Mouse (Mus musculus) liver, embryonic 14.5 days (tissue): ENCODE data around the gene Lipc. TPM values are rescaled to one million over a fixed set of nuclear protein-coding genes. Genes with fewer than 3 reads are reported as not detected.
A peak's percentile ranks its signal among the peaks of the same experiment; 100 is the strongest.

Source experiments
- ATAC-seq: fragments of 200-750 bp; cut with Nextera tagmentation; 2 replicates; pipeline ENCODE4 v1.8.0; 2017; ENCODE audit warnings: moderate number of reproducible peaks, mild to moderate bottlenecking, moderate library complexity; ENCODE audit not compliant: insufficient read depth
- DNase-seq, 3 experiments: peaks; one replicate each; pipeline ENCODE4 v3.0.0-alpha.2; 2012 to 2013; ENCODE audit warnings: low read depth in 3 of 3, low spot score in 3 of 3
- H3K27ac ChIP-seq: fragments of 300-500 bp; sonication (generic); 2 replicates; pipeline ENCODE4 v1.5.1; 2014; ENCODE audit warnings: moderate library complexity, mild to moderate bottlenecking, control low read depth, inconsistent platforms
- H3K27me3 ChIP-seq: fragments of 300-500 bp; sonication (generic); 2 replicates; pipeline ENCODE4 v1.6.1; 2014; ENCODE audit warnings: mild to moderate bottlenecking, low read length, moderate library complexity; ENCODE audit not compliant: control insufficient read depth, insufficient read depth
- H3K36me3 ChIP-seq: fragments of 300-500 bp; sonication (generic); replicated peaks from 2 replicates; pipeline ENCODE4 v1.6.1; 2014; ENCODE audit warnings: low read depth; ENCODE audit not compliant: control insufficient read depth, insufficient read depth
- H3K4me1 ChIP-seq, 2 experiments: fragments of 200-500 bp in 1 of 2; fragments of 300-500 bp in 1 of 2; sonication (generic) in 1 of 2; replicated peaks; 2 replicates each; pipeline ENCODE4 v1.6.1; 2012 to 2014; ENCODE audit warnings: antibody characterized with exemption in 1 of 2, inconsistent platforms in 1 of 2, low read length in 1 of 2; ENCODE audit not compliant: control insufficient read depth in 2 of 2, insufficient read depth in 2 of 2
- H3K4me2 ChIP-seq: fragments of 300-500 bp; sonication (generic); 2 replicates; pipeline ENCODE4 v1.6.1; 2014; ENCODE audit warnings: low read depth, mild to moderate bottlenecking, control low read depth, moderate library complexity
- H3K4me3 ChIP-seq, 2 experiments: fragments of 200-500 bp in 1 of 2; fragments of 300-500 bp in 1 of 2; sonication (generic) in 1 of 2; 2 replicates each; pipeline ENCODE4 v1.5.1; 2012 to 2014; ENCODE audit warnings: low read depth in 2 of 2, low read length in 2 of 2, mild to moderate bottlenecking in 2 of 2, control low read depth in 1 of 2, inconsistent platforms in 1 of 2, moderate library complexity in 1 of 2; ENCODE audit not compliant: insufficient read depth in 1 of 2
- H3K9ac ChIP-seq: fragments of 300-500 bp; sonication (generic); replicated peaks from 2 replicates; pipeline ENCODE4 v1.6.1; 2014; ENCODE audit warnings: mild to moderate bottlenecking, control low read depth, moderate library complexity
- H3K9me3 ChIP-seq: fragments of 300-500 bp; sonication (generic); 2 replicates; pipeline ENCODE4 v1.6.1; 2016; ENCODE audit warnings: low read length, mixed read lengths; ENCODE audit not compliant: control insufficient read depth
- CTCF ChIP-seq: IDR thresholded peaks from 2 replicates; pipeline ENCODE4 v1.5.1; 2016; ENCODE audit warnings: antibody characterized with exemption, low read depth, control low read depth
- EP300 ChIP-seq: IDR thresholded peaks from 2 replicates; pipeline ENCODE4 v1.6.1; 2016; ENCODE audit warnings: antibody characterized with exemption, low read depth
- WGBS: fragments of 180-500 bp; shearing (Covaris S2); extraction: QIAGEN DNeasy Blood & Tissue Kit; methylation state at CpG from one replicate; pipeline ENCODE4 v1.1.7; 2014; ENCODE audit not compliant: insufficient replicate concordance; 5-methylcytosine and 5-hydroxymethylcytosine counted together
- polyA plus RNA-seq, 2 experiments: library from polyadenylated mRNA; depleted of rRNA in 1 of 2; stranded (reverse) in 1 of 2; unstranded in 1 of 2; fragments of >200 nt; fragmentation: Nextera tagmentation in 1 of 2; extraction: Ambion mirVana in 1 of 2; gene quantifications; 2 replicates each; pipeline versions ENCODE4 v1.2.1 to v1.2.3; 2012 to 2014

Lipc gene
- polyA plus RNA-seq (2012; rRNA removed) (19.3 and 22.4 TPM in 2 replicates), polyA plus RNA-seq (2014; fragmentation: Nextera tagmentation; extraction: Ambion mirVana) (26.8 and 30.3 TPM in 2 replicates)

DNA sequence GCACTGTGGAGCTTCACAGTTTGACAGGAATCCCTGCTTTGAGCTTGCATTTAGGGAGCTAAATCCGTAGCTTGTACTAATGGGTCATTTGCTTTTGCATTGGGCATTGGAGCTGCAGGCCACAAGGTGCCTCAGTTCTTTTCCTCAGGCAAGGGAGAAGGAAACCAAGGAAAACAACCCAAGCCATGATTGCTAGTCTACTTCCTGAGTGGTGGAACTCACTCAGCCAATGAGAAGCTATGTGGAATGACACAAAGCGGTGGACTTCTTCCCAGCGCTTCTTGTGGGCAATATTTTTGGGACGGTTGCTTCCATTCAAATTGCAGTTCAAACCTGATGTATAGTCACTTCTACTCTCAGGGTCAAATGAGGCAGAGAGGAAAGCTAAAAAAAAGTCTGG lies at the start of gene Lipc:
Gene Lipc (minus strand): TSS at position 101 of the 400 bp plus-strand sequence.
- Histone ChIP-seq H3K4me2 (no peak within 1 kb of the TSS), H3K27ac (no peak within 1 kb of the TSS), H3K27me3 (no peaks in the 10 kb centered on the region), H3K4me1 (no peaks in the 10 kb centered on the region), H3K9ac (no peak within 1 kb of the TSS), H3K9me3 (no peaks in the 10 kb centered on the region), H3K4me3 (no peak within 1 kb of the TSS), H3K36me3 (no peaks in the 10 kb centered on the region)
- WGBS = 84% methylated on average over 4 of the region's 4 CpGs
- TF ChIP-seq EP300 (no peak), CTCF (no peak)
- ATAC-seq (no peak), DNase-seq (no peak)

DNA sequence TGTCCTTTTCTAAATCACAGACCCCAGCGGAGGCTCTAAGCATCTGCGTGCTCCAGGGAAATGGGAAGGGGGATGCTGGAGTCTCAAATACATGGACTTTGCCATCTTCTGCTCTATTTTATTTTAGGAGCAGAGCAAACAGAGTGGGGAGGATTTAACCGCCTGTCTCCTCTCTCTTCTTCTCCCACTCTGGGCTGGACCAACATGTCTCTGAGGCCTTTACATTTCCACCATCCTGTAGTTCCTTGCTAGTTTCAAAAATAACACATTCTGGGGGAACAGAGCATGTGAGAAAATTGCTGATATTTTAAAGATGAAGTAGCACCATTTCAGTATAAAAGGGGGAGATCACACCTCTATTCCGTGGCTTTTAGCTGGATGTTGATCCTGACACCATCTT lies 47.1 kb upstream of the Lipc start:
- Histone ChIP-seq H3K27me3 (no peaks in the 10 kb centered on the region), H3K9ac (no peak overlapping the region), H3K4me2 (no peak overlapping the region), H3K36me3 (no peaks in the 10 kb centered on the region), H3K27ac (no peak overlapping the region), H3K9me3 (no peaks in the 10 kb centered on the region), H3K4me1 (no peaks in the 10 kb centered on the region), H3K4me3 (no peak overlapping the region)
- 70% methylated on average over 4 of the region's 4 CpGs for WGBS
- DNase-seq (no peak), ATAC-seq (no peak)
- TF ChIP-seq CTCF = no peak
- no peak for TF ChIP-seq EP300

DNA sequence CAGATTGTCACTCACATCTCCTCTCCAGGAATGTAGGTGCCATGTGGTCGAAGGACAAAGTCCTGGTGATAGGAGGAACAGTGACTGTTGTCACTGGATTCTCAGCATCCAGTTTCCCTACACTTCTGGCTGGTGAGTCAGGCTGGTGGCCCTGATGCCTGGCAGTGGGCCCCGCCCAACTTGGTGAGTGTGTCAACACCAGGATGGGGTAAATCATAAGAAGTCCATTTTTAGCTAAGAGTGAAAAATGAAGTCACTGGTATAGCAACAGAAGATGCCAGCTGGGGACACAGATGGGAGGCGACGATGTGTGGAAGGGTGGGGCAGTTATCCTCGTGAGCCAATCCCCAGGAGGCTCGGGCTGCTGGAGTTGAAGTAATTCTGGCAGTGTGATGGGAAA lies 46.7 kb upstream of the Lipc start:
- no peak overlapping the region for H3K4me3 ChIP-seq
- 53% methylated on average over 6 of the region's 6 CpGs for whole genome bisulfite sequencing
- TF ChIP-seq EP300 = no peak
- TF ChIP-seq CTCF = no peak
- H3K36me3 ChIP-seq = no peaks in the 10 kb centered on the region
- H3K9ac ChIP-seq = no peak overlapping the region
- no peaks in the 10 kb centered on the region for H3K9me3 ChIP-seq
- H3K27ac ChIP-seq = no peak overlapping the region
- no peak for ATAC-seq
- no peak overlapping the region for H3K4me2 ChIP-seq
- H3K4me1 ChIP-seq = no peaks in the 10 kb centered on the region
- no peaks in the 10 kb centered on the region for H3K27me3 ChIP-seq
- DNase-seq = peak in 1 of 3 experiments; percentile 13

DNA sequence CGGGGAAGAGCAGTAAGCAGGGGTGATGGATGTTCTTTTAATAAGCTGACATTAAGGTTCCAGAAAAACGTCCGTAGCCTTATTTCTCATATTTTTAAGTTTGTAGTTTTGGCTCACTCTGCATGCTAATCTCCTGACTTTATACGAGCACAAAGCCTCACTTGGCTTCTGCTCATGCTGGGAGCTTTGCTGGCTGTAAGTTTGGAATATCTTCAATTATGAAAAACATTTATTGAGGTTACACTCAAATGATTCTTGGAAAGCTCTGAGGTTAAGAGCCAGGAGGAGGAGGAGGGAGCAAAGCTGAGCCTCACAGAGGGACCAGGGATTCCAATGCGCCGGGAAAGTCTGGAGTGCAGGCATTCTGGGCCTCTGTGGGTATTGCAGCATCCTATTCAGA lies 41.3 kb upstream of the Lipc start:
- no peaks in the 10 kb centered on the region for H3K4me1 ChIP-seq
- H3K4me2 ChIP-seq = no peak overlapping the region
- no peak overlapping the region for H3K27ac ChIP-seq
- H3K9me3 ChIP-seq = no peaks in the 10 kb centered on the region
- ATAC-seq (no peak), DNase-seq (no peak)
- H3K4me3 ChIP-seq = no peak overlapping the region
- no peaks in the 10 kb centered on the region for H3K36me3 ChIP-seq
- no peak overlapping the region for H3K9ac ChIP-seq
- TF ChIP-seq EP300 = no peak
- no peak for TF ChIP-seq CTCF
- 65% methylated on average over 6 of the region's 6 CpGs for WGBS
- H3K27me3 ChIP-seq = no peaks in the 10 kb centered on the region

DNA sequence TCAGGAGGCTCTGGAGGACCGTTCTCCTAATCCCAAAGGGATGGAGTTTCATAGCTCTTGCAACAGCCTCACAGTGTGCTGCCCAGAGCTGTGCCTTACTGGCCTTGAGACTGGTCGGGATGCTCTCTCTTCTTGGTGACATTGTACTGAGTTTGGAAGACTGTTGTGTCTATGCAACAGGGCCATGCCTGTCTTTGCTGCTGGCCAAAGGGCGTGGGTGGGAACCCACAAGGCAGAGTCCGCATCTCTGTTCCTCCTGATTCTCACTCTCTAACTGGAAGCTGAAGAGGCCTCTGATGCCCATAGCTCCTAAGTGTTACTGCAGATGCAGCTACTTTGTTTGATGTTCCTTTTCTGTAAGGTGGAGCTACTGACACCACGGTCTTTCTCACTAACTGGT lies 39.4 kb upstream of the Lipc start:
- TF ChIP-seq EP300 = no peak
- TF ChIP-seq CTCF = no peak
- no peaks in the 10 kb centered on the region for H3K27me3 ChIP-seq
- H3K27ac ChIP-seq = no peak overlapping the region
- ATAC-seq (no peak), DNase-seq (no peak)
- no peaks in the 10 kb centered on the region for H3K9me3 ChIP-seq
- no peaks in the 10 kb centered on the region for H3K36me3 ChIP-seq
- 66% methylated on average over 5 of the region's 5 CpGs for WGBS
- H3K4me2 ChIP-seq = no peak overlapping the region
- H3K4me1 ChIP-seq = no peaks in the 10 kb centered on the region; a peak in 1 of 4 replicates
- no peak overlapping the region for H3K4me3 ChIP-seq
- no peak overlapping the region for H3K9ac ChIP-seq
